Mouse (Mus musculus) erythroblast, embryonic 14.5 days (primary cell): Measurements from ENCODE around the gene Sema4g. TPM values are rescaled to one million over a fixed set of nuclear protein-coding genes. Genes with fewer than 3 reads are reported as not detected.
A peak's percentile ranks its signal among the peaks of the same experiment; 100 is the strongest.

Experiments
- H3K27me3 ChIP-seq: 2 replicates; pipeline ENCODE4 v1.6.1; 2012; ENCODE audit warnings: inconsistent platforms; ENCODE audit not compliant: control insufficient read depth
- H3K36me3 ChIP-seq: 2 replicates; pipeline ENCODE4 v1.6.1; 2012; ENCODE audit warnings: mild to moderate bottlenecking, inconsistent platforms; ENCODE audit not compliant: control insufficient read depth
- H3K4me1 ChIP-seq: 2 replicates; pipeline ENCODE4 v1.6.1; 2012; ENCODE audit warnings: inconsistent platforms; ENCODE audit not compliant: control insufficient read depth
- H3K4me3 ChIP-seq: replicated peaks from 2 replicates; pipeline ENCODE3; 2012; ENCODE audit warnings: moderate library complexity, mild to moderate bottlenecking, inconsistent platforms
- H3K9me3 ChIP-seq: 2 replicates; pipeline ENCODE4 v1.6.1; 2012; ENCODE audit warnings: low read length, inconsistent platforms, mixed read lengths; ENCODE audit not compliant: control insufficient read depth
- GATA1 ChIP-seq: IDR thresholded peaks from 2 replicates; pipeline ENCODE4 v1.6.1; 2012; ENCODE audit warnings: low read length, inconsistent platforms, mixed read lengths
- TAL1 ChIP-seq: IDR thresholded peaks from 3 replicates; pipeline ENCODE4 v1.6.1; 2012; ENCODE audit warnings: low read length, inconsistent platforms, mixed read lengths
- polyA plus RNA-seq: library from polyadenylated mRNA; stranded (reverse); fragments of >175 nt; gene quantifications from 2 replicates; pipeline ENCODE4 v1.2.3, GENCODE M21; 2012

Gene Sema4g
- polyA plus RNA-seq, 1 experiment, result 0.05 TPM

DNA sequence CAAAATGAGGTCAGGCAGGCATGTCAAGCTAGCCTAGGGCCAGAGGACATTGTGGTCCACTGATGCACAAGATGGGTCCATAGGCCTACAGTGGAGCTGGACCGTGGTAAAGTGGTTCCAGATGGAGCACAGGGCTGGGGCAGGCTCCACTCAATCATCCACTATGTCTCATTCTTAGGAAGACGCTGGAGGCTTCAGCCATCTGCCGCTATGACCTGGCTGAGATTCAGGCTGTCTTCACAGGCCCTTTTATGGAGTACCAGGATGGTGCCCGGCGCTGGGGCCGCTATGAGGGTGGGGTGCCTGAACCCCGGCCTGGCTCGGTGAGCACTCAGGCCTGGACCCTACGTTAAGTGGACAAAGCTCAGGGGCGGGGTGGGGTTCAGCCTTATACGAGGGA, 8.9 kb downstream of the Sema4g start:
- Histone ChIP-seq H3K27me3 (no peaks in the 10 kb centered on the region), H3K36me3 (peaks cover 35% of the 10 kb centered on the region), H3K4me1 (peaks cover 20% of the 10 kb centered on the region), H3K9me3 (no peaks in the 10 kb centered on the region), H3K4me3 (no peak overlapping the region)
- no peak for TF ChIP-seq TAL1
- TF ChIP-seq GATA1, result no peak

GRCm38 (mm10) chr19:44999647-45000046, 10.7 kb downstream of the Sema4g start:
- Histone ChIP-seq H3K36me3 (peaks cover 54% of the 10 kb centered on the region), H3K4me1 (peaks cover 20% of the 10 kb centered on the region), H3K4me3 (no peak overlapping the region), H3K27me3 (no peaks in the 10 kb centered on the region), H3K9me3 (no peaks in the 10 kb centered on the region)
- TF ChIP-seq TAL1, result no peak

DNA sequence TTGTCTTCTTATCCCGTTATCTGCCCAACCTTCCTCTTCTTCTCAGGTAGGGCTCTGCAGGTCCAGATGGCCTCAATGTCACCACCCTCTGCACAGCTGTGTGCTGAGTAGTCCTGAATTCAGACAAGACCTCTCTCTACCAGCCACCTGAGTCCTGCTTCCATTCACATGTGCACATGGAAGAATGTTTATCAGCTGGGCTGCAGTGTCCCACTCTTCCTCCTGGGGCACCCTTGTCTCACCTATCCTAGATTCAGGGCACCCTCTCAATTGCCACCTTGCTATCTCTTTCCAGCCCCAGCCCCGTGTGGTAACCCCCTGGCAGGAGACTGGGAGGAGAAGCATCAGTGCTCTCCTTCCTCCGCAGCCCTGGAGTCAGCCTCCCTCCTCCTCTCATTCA, 13.4 kb downstream of the Sema4g start:
- TF ChIP-seq GATA1, result no peak
- no peak for TF ChIP-seq TAL1
- Histone ChIP-seq H3K4me3 (no peak overlapping the region), H3K36me3 (peaks cover 52% of the 10 kb centered on the region), H3K4me1 (peaks cover 26% of the 10 kb centered on the region), H3K27me3 (no peaks in the 10 kb centered on the region), H3K9me3 (no peaks in the 10 kb centered on the region)

- H3K36me3 ChIP-seq, result peaks cover 53% of the 10 kb centered on the region
- H3K4me1 ChIP-seq, result peaks cover 27% of the 10 kb centered on the region
Observed at GRCm38 (mm10) chr19:45003740-45004516, 15.0 kb downstream of the Sema4g start.

DNA sequence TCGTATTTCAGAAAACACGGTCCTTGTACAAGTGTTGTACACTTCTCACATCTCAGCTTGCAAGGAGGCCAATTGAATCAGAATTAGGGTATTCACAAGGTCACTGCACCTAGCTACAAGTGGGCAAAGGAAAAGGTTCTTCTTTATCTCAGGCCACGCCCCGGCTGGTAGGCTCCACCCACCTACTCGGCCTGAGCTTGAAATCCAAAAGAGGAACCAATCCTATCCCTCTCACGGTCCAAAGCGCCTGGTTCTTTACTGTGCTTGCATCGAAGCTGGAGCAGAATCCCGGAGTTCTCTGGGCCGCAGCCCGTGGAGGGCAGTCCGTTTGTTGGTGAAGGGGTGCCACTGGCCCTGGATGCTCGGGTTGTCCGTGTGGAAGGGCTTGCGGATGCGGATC, 16.5 kb downstream of the Sema4g start, which contains the start of gene Twnk:
TSS of gene Twnk (plus strand) at position 220 of the 400 bp plus-strand sequence.
- H3K9me3 ChIP-seq, result no peaks in the 10 kb centered on the region
- TF ChIP-seq GATA1, result no peak; the same call in 1 of the 2 replicates
- no peak for TF ChIP-seq TAL1
- peaks cover 63% of the 10 kb centered on the region for H3K36me3 ChIP-seq
- peaks cover 27% of the 10 kb centered on the region for H3K4me1 ChIP-seq
- H3K27me3 ChIP-seq, result no peaks in the 10 kb centered on the region
- H3K4me3 ChIP-seq, result peak within 1 kb of the TSS; percentile 79

More at GRCm38 (mm10) chr19:45003740-45004516, 15.0 kb downstream of the Sema4g start:
- Histone ChIP-seq H3K27me3 (no peaks in the 10 kb centered on the region), H3K9me3 (no peaks in the 10 kb centered on the region), H3K4me3 (no peak overlapping the region)
- TF ChIP-seq GATA1, result no peak
- TF ChIP-seq TAL1, result no peak

DNA sequence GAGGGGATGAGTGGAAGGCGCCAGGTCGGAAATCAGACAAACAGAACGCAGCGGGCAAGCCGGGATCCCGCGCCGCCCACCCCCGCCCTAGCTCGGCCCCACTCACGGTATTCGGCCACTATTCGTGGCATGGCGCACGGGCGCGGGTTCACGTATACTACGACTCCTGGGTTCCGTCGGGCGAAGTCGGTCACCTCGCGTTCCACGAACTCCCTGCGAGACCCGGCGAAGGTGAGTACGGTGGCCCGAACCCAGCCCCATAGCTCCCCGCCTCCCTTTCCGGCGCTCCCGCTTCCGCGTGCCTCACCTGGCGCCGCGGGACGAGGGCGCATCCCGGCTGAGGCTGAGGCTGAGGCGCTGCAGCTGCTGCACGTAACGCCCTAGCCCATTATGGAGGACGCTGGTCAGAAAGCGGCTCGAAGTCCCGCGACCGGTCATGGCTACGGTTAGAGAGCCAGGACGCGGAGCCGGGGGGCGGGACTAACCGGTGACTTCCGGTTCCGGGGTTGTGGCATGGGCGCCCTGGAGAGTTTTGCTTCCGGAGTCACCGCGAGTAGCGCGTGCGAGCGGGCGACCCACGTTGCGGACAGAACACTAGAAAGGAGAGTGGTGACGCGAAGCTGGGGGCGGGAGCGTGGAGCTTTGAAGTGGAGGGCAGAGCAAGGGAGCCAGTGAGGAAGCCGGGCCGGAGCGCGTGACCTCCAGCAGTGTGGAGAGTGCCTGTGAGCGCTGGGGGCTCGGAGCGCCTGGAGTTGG, 17.2 kb downstream of the Sema4g start, which contains the start of gene Mrpl43:
TSS of gene Mrpl43 (minus strand) at position 486 of the 756 bp plus-strand sequence.
- Histone ChIP-seq H3K4me1 (peaks cover 27% of the 10 kb centered on the region), H3K4me3 (peak within 1 kb of the TSS; percentile 79), H3K27me3 (no peaks in the 10 kb centered on the region), H3K9me3 (no peaks in the 10 kb centered on the region), H3K36me3 (peaks cover 65% of the 10 kb centered on the region)
- TF ChIP-seq TAL1 (no peak), GATA1 (no peak)

GRCm38 (mm10) chr19:45007021-45007420, 18.1 kb downstream of the Sema4g start:
- no peak for TF ChIP-seq GATA1
- TF ChIP-seq TAL1, result no peak
- Histone ChIP-seq H3K4me1 (peaks cover 27% of the 10 kb centered on the region), H3K27me3 (no peaks in the 10 kb centered on the region), H3K9me3 (no peaks in the 10 kb centered on the region), H3K36me3 (peaks cover 67% of the 10 kb centered on the region), H3K4me3 (peak overlapping the region; percentile 79)

DNA sequence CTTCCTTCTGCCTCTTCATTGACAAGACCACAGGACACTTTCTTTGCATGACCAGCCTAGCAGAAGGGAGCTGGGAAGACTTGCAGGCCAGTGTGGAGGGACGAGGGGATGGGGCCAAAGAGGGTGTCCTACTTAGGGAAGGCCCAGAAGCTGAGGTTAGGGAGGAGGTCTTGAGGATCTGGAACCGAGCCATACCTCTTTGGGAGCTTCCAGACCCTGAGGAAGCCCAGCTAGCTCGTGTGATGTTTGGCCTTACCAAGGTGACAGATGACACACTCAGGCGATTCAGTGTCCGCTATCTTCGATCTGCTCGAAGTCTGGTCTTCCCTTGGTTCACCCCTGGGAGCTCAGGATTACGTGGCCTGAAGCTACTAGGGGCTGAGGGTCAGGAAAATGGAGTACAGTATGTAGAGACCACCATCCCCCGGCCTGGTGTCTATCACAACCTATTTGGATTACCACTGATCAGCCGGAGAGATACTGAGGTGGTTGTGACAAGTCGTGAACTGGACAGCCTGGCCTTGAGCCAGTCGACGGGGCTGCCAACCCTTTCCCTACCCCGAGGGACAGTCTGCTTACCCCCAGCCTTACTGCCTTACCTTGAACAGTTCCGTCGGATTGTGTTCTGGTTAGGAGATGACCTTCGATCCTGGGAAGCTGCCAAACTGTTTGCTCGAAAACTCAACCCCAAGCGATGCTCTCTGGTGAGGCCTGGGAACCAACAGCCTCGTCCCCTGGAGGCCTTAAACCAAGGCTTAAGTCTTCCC, 18.7 kb downstream of the Sema4g start:
- Histone ChIP-seq H3K36me3 (peaks cover 68% of the 10 kb centered on the region), H3K4me3 (peak overlapping the region; percentile 79), H3K9me3 (no peaks in the 10 kb centered on the region), H3K4me1 (peaks cover 27% of the 10 kb centered on the region), H3K27me3 (no peaks in the 10 kb centered on the region)
- no peak for TF ChIP-seq TAL1
- no peak for TF ChIP-seq GATA1

DNA sequence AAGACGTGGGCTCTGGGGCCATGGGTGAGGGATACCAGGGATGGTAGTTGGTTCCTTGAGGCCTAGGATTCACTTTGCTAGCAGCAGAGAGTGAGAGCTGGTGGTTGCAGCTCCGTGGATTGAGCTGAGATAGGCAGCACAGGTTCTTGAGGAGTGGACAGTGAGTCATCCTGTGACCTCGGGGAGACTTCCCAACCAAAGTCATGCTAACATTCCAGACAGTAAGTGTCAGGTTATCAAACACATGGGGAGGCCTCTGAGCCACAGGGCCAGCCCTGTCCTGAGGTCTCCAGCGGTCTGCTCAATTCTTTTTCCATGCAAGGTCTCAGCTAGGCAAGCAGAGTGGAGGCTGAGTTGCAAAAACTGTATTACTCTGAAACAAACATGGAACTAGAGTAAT, 21.7 kb downstream of the Sema4g start:
- no peaks in the 10 kb centered on the region for H3K9me3 ChIP-seq
- H3K4me1 ChIP-seq, result peaks cover 39% of the 10 kb centered on the region
- no peak for TF ChIP-seq GATA1
- no peak for TF ChIP-seq TAL1
- peaks cover 9% of the 10 kb centered on the region for H3K27me3 ChIP-seq
- no peak overlapping the region for H3K4me3 ChIP-seq
- peaks cover 47% of the 10 kb centered on the region for H3K36me3 ChIP-seq
